Mouse (Mus musculus): ENCODE measurements at regions not wholly inside any gene's neighbourhood (a gene's known extent, or its start where the extent isn't known, plus 50 kb on each side); places are given as distances from the start of the nearest gene placed in this dataset.

- peak; percentile 35 to 42 for DNase-seq (ENCODE audit: low spot score in 2 of 2)
Measured at GRCm38 (mm10) chr4:137163962-137164361, 113.3 kb upstream of the Wnt4 start.

GRCm38 (mm10) chr4:137160526-137160925 is 111.9 kb upstream of the Zbtb40 start:
- DNase-seq (ENCODE audit: low spot score in 2 of 2) = no peak

- no peak for DNase-seq (ENCODE audit: low spot score in 2 of 2)
Measured at GRCm38 (mm10) chr4:137158201-137158600, 109.6 kb upstream of the Zbtb40 start.

DNA sequence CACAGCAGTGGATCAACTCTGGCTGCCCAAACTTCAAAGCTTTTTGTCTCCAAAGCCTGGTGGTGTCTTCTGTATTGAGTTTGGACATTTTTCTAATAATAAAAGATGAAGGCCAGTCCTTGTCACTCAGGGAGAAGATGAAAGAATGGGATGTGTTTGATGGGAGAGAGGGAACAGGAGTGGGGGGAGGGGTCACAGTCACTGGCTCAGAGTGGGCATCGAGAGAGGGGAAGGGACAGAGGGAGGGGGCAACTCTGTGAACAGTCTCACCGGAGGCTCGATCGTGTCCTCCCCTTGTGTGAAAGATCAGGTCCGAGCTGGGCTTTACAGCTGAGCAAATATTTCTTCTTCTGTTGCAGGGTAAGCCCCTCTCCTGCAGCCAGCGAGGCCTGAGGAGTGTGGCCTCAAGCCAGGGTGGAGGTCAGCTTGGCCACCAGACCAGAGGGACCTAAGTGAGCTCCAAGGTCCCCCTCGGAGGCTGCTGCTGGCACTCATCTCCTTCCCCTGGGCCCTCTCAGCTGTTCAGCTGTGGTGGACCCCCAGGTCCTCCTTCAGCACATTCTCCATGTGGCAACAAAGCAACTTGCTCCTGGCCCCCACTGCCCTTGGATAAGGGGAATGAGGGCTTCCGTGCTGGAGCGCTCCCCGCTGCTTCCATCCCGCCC is 108.0 kb upstream of the Zbtb40 start:
- DNase-seq (ENCODE audit: low spot score in 2 of 2) = no peak

DNA sequence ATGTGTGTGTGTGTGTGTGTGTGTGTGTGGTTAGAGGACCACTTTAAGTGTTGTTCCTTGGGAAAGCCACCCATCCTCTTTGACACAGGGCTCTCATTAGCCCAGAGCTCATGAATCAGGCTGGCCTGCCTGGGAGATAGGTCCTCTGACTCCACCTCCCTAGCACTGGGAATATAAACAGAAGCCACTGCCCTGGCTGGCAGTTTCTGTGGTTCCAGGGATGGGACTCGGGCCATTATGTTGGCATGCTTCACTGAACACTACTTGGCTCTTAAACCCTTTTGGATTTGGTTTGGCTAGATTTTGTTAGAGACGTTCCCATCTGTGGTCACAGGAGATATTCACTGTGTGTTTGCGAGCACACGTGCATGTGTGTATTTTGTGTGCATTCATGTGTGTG is 100.2 kb upstream of the Zbtb40 start:
- no peak for DNase-seq (ENCODE audit: low spot score in 2 of 2)

DNA sequence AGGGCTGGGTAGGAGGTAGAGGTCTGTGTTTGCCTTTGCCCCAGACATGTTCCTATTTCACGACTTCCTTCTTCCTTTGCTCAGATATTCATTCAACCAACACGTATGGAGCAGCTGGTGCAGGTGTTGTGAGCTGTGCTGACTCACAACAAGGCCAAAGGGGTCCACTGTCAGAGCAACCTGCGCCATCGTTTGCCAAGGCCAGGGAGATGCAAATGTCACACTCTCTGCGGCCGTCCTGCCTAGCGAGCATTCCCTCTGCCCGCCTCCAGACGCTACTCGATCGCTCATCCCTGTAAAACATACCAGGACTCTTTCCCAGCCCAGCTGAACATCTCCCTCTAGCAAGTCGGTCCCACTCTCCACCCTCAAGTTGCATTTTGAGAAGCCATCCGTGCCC is 99.2 kb upstream of the Zbtb40 start:
- no peak for DNase-seq (ENCODE audit: low spot score in 2 of 2)

DNA sequence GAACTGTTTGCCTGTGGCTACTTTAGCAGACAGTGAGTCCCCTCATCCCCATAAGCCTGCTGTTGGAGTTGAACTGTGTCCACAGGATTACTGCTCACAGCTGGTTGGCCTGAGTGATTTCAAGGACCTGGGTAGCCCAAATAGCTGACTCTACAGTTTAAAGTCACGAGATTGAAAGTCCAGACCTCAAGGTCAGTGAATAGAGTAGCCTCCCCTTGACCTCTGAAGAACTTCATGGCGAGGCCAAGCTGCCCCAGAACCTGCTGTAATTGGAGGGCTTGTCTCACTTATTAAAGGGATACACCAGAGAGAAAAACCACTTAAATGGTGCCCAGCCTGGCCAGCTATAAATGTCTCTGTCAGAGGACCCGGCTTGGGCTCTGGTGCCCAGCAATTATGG is 97.7 kb upstream of the Zbtb40 start:
- no peak for DNase-seq (ENCODE audit: low spot score in 2 of 2)

GRCm38 (mm10) chr4:137142316-137142715 is 93.7 kb upstream of the Zbtb40 start:
- no peak for DNase-seq (ENCODE audit: low spot score in 2 of 2)

GRCm38 (mm10) chr4:137139051-137139705 is 90.6 kb upstream of the Zbtb40 start:
- no peak for DNase-seq (ENCODE audit: low spot score in 2 of 2)

DNA sequence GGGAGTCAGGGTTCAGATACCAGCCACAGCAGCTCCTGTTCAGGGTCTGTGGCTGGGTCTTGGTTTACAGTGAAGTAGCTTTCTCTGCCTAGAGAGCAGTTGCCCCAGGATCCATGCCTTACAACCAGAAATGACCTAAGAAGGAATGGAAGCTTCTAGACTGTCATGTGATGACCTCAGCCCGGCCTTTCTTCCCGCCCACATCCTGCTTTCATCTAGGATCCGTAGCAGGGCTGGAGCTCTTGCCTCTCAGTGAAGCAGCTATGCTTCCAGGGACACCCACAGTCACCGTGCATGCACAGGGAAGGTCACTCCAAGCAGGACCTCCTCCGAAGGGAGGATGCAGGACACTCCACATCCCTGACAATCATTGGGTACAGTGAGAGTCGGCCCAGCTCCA is 89.5 kb upstream of the Zbtb40 start:
- DNase-seq (ENCODE audit: low spot score in 2 of 2) = no peak

- DNase-seq (ENCODE audit: low spot score in 2 of 2) = no peak
Measured at GRCm38 (mm10) chr4:137136313-137136712, 87.7 kb upstream of the Zbtb40 start.

GRCm38 (mm10) chr4:137135792-137136191 is 87.2 kb upstream of the Zbtb40 start:
- no peak for DNase-seq (ENCODE audit: low spot score in 2 of 2)

- DNase-seq (ENCODE audit: low spot score in 2 of 2) = no peak
Measured at GRCm38 (mm10) chr4:137134553-137134952, 86.0 kb upstream of the Zbtb40 start.

DNA sequence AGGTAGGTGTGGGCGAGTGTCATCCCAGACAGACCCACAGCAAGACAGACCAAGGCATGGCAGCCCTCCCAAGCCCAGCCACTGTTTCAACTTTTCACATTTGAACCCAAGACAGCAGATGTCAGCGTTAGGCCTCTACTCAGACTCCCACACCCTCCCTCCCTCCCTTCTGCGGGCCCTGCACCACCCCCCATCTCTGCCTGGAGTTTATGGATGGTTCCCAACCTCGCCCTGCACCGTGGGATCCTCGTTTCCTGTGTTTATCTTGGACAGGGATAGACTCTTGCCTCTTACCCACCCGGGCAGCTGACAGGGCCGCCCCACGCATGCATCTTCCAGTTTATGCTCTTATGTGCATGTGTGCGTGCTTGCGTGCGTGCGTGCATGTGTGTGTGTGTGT is 85.2 kb upstream of the Zbtb40 start:
- no peak for DNase-seq (ENCODE audit: low spot score in 2 of 2)

GRCm38 (mm10) chr4:137130619-137131212 is 82.1 kb upstream of the Zbtb40 start:
- no peak for DNase-seq (ENCODE audit: low spot score in 2 of 2)

- no peak for DNase-seq (ENCODE audit: low spot score in 2 of 2)
Measured at GRCm38 (mm10) chr4:137128152-137128551, 79.6 kb upstream of the Zbtb40 start.

GRCm38 (mm10) chr4:137121684-137122083 is 73.1 kb upstream of the Zbtb40 start:
- peak; percentile 58 to 69 for DNase-seq (ENCODE audit: low spot score in 2 of 2)

- no peak for DNase-seq (ENCODE audit: low spot score in 2 of 2)
Measured at GRCm38 (mm10) chr4:137120597-137120996, 72.0 kb upstream of the Zbtb40 start.

GRCm38 (mm10) chr4:137118332-137118715 is 69.7 kb upstream of the Zbtb40 start:
- DNase-seq (ENCODE audit: low spot score in 2 of 2) = no peak

DNA sequence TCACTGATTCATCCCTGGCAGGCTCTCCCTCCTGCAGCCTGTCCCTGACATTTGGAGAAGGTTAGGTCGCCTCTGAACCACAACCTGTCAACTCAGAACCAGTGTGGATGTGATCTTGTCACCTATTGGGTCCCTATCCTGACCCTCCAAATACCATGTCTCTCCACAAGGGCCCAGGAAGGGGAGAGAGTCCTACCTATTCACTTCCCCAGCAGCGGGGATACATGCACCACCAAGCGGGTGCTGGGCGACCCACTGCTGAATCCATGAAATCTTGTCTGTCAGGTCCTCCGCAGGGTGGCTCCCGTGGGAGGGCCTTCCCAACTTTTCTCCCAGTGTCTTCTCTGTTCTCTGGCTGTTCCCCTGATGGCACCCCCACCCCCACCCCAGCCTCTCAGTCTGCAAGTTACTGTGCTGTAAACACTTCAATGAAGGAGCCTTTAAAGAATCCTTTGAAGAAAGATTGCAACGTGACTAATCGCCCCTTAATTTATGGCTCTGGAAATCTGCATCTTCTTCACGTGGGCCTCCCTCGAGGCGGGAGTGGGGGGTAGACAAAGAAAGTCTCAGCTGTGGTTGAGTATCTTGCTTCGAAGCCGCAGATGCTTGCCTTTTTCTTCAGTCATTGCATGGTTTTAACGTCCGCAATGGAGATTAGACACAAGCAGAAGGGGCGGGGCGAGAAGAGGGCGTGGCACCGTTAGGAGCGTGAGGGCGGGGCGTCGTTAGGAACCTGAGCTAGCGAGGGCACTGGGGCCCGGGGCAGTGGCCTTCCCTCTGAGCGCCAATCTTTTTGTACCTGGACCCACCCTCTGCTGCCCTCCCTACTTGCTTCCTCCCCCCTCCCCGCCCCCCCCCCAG is 69.1 kb upstream of the Zbtb40 start:
- DNase-seq (ENCODE audit: low spot score in 2 of 2) = peak; percentile 56 to 58

GRCm38 (mm10) chr4:137115062-137115461 is 66.5 kb upstream of the Zbtb40 start:
- no peak for DNase-seq (ENCODE audit: low spot score in 2 of 2)

DNA sequence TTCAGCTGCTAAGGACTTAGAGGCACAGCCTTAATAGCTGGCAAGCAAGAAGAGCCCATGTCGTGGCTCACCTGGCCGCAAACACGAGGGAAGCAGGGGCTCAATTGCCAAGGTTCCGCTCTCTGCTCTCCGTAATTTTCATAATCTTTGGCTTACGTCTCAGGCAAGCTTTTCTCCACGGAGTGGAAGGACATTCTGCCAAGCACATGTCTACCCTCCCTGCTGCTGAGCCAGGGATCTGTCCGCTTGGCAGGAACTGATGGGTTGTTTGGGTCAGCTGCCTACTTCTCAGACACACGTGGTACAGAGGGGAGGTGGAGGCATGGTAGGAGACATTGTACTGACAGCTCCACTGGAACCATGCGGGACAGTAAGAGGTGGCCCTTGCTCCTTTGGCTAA is 61.7 kb upstream of the Zbtb40 start:
- DNase-seq (ENCODE audit: low spot score in 2 of 2) = no peak

Data from urinary bladder, postnatal 36 days (tissue).